Mouse (Mus musculus): ENCODE measurements around the gene Gale.

The Gale gene

GRCm38 (mm10) chr4:135943389-135943788, 20.1 kb upstream of the Gale start:
- DNase-seq (ENCODE audit: low read depth, low spot score), result no peak

GRCm38 (mm10) chr4:135945706-135946105, 17.8 kb upstream of the Gale start:
- no peak for DNase-seq (ENCODE audit: low read depth, low spot score)

GRCm38 (mm10) chr4:135946278-135946658, 17.3 kb upstream of the Gale start, which contains the start of gene Hmgcl:
Gene Hmgcl, plus strand, starts transcription at chr4:135946448.
- peak; percentile 79 for DNase-seq (ENCODE audit: low read depth, low spot score)

- no peak for DNase-seq (ENCODE audit: low read depth, low spot score)
Observed at GRCm38 (mm10) chr4:135946659-135947301, 16.7 kb upstream of the Gale start.

GRCm38 (mm10) chr4:135948142-135948541, 15.4 kb upstream of the Gale start:
- DNase-seq (ENCODE audit: low read depth, low spot score), result no peak

GRCm38 (mm10) chr4:135949475-135949874, 14.1 kb upstream of the Gale start:
- no peak for DNase-seq (ENCODE audit: low read depth, low spot score)

GRCm38 (mm10) chr4:135949911-135950310, 13.6 kb upstream of the Gale start:
- DNase-seq (ENCODE audit: low read depth, low spot score), result no peak

GRCm38 (mm10) chr4:135950365-135950764, 13.2 kb upstream of the Gale start:
- DNase-seq (ENCODE audit: low read depth, low spot score), result no peak

- no peak for DNase-seq (ENCODE audit: low read depth, low spot score)
Observed at GRCm38 (mm10) chr4:135951505-135951904, 12.0 kb upstream of the Gale start.

- DNase-seq (ENCODE audit: low read depth, low spot score), result no peak
Observed at GRCm38 (mm10) chr4:135953179-135953578, 10.3 kb upstream of the Gale start.

- no peak for DNase-seq (ENCODE audit: low read depth, low spot score)
Observed at GRCm38 (mm10) chr4:135954241-135954640, 9.3 kb upstream of the Gale start.

- no peak for DNase-seq (ENCODE audit: low read depth, low spot score)
Observed at GRCm38 (mm10) chr4:135955886-135956285, 7.6 kb upstream of the Gale start.

GRCm38 (mm10) chr4:135958354-135958753, 5.2 kb upstream of the Gale start:
- DNase-seq (ENCODE audit: low read depth, low spot score), result no peak

GRCm38 (mm10) chr4:135960717-135961116, 2.8 kb upstream of the Gale start:
- DNase-seq (ENCODE audit: low read depth, low spot score), result no peak

GRCm38 (mm10) chr4:135961709-135962108, 1.8 kb upstream of the Gale start:
- DNase-seq (ENCODE audit: low read depth, low spot score), result no peak

- no peak for DNase-seq (ENCODE audit: low read depth, low spot score)
Observed at GRCm38 (mm10) chr4:135962198-135962597, 1.3 kb upstream of the Gale start.

GRCm38 (mm10) chr4:135962946-135963345, 581 bp upstream of the Gale start:
- DNase-seq (ENCODE audit: low read depth, low spot score), result no peak

- DNase-seq (ENCODE audit: low read depth, low spot score), result no peak
Observed at GRCm38 (mm10) chr4:135964426-135964825, 899 bp downstream of the Gale start.

GRCm38 (mm10) chr4:135965113-135965512, 1.6 kb downstream of the Gale start:
- DNase-seq (ENCODE audit: low read depth, low spot score), result no peak

GRCm38 (mm10) chr4:135966283-135966682, 2.8 kb downstream of the Gale start:
- DNase-seq (ENCODE audit: low read depth, low spot score), result no peak

GRCm38 (mm10) chr4:135967086-135967760, 3.7 kb downstream of the Gale start:
- DNase-seq (ENCODE audit: low read depth, low spot score), result no peak

- DNase-seq (ENCODE audit: low read depth, low spot score), result no peak
Observed at GRCm38 (mm10) chr4:135968271-135968869, 4.8 kb downstream of the Gale start.
